Mouse (Mus musculus) kidney, adult 2 months (tissue): ENCODE data around the gene Zmym2.

Source experiments
- CTCF ChIP-seq: fragments of 200-500 bp; conservative IDR thresholded peaks from 2 replicates; pipeline ENCODE4 v1.5.1; 2011; ENCODE audit warnings: low read depth, mild to moderate bottlenecking, control low read depth, low read length, moderate library complexity, mixed read lengths; ENCODE audit not compliant: insufficient read depth, insufficient read length
- POLR2A ChIP-seq: fragments of 200-500 bp; IDR thresholded peaks from one replicate; pipeline ENCODE4 v1.6.1; 2011; ENCODE audit warnings: low read depth, low read length, control low read depth

- TF ChIP-seq CTCF (peak; percentile 49), POLR2A (no peak)
These were observed 1.1 kb upstream of the Zmym2 start for GRCm38 (mm10) chr14:56885308-56885771.
